Mouse (Mus musculus): ENCODE measurements at regions not wholly inside any gene's neighbourhood (a gene's known extent, or its start where the extent isn't known, plus 50 kb on each side); places are given as distances from the start of the nearest gene placed in this dataset.
"Not testable (repeated sequence)": the region's sequence is repeated elsewhere in the genome, so short reads cannot be mapped to it uniquely, and the experiment has no call there.

GRCm38 (mm10) chr2:114723971-114724666 lies 69.4 kb upstream of the Dph6 start:
- H3K4me1 ChIP-seq (ENCODE audit: control insufficient read depth, insufficient read depth, low read length): no peaks in the 10 kb centered on the region
- WGBS: 66% methylated on average over 6 of the region's 6 CpGs
- H3K4me2 ChIP-seq (ENCODE audit: low read depth): no peak overlapping the region
- H3K36me3 ChIP-seq (ENCODE audit: control insufficient read depth, insufficient read depth, low read length): no peaks in the 10 kb centered on the region
- no peaks in the 10 kb centered on the region for H3K27me3 ChIP-seq (ENCODE audit: control insufficient read depth, insufficient read depth, low read length)
- ATAC-seq (ENCODE audit: insufficient read depth, low FRiP score, low TSS enrichment): no peak
- H3K9me3 ChIP-seq (ENCODE audit: control insufficient read depth, low read length): no peaks in the 10 kb centered on the region
- no peak for DNase-seq (ENCODE audit: low spot score)
- H3K27ac ChIP-seq (ENCODE audit: low read depth, low read length): no peak overlapping the region
- no peak overlapping the region for H3K4me3 ChIP-seq (ENCODE audit: low read depth, low read length)
- no peak overlapping the region for H3K9ac ChIP-seq (ENCODE audit: low read length)

GRCm38 (mm10) chr2:114727197-114727596 lies 72.4 kb upstream of the Dph6 start:
- Histone ChIP-seq H3K4me2 (ENCODE audit: low read depth) (no peak overlapping the region), H3K9me3 (ENCODE audit: control insufficient read depth, low read length) (no peaks in the 10 kb centered on the region), H3K4me3 (ENCODE audit: low read depth, low read length) (no peak overlapping the region), H3K27ac (ENCODE audit: low read depth, low read length) (no peak overlapping the region), H3K9ac (ENCODE audit: low read length) (no peak overlapping the region), H3K36me3 (ENCODE audit: control insufficient read depth, insufficient read depth, low read length) (no peaks in the 10 kb centered on the region), H3K4me1 (ENCODE audit: control insufficient read depth, insufficient read depth, low read length) (no peaks in the 10 kb centered on the region), H3K27me3 (ENCODE audit: control insufficient read depth, insufficient read depth, low read length) (no peaks in the 10 kb centered on the region)
- DNase-seq (ENCODE audit: low spot score) (no peak), ATAC-seq (ENCODE audit: insufficient read depth, low FRiP score, low TSS enrichment) (no peak)
- WGBS: 96% methylated on average over 1 of the region's 1 CpGs

GRCm38 (mm10) chr2:114734861-114735569 lies 80.3 kb upstream of the Dph6 start:
- Histone ChIP-seq H3K36me3 (ENCODE audit: control insufficient read depth, insufficient read depth, low read length) (no peaks in the 10 kb centered on the region), H3K4me3 (ENCODE audit: low read depth, low read length) (no peak overlapping the region), H3K4me2 (ENCODE audit: low read depth) (no peak overlapping the region), H3K9me3 (ENCODE audit: control insufficient read depth, low read length) (no peaks in the 10 kb centered on the region), H3K4me1 (ENCODE audit: control insufficient read depth, insufficient read depth, low read length) (no peaks in the 10 kb centered on the region), H3K27ac (ENCODE audit: low read depth, low read length) (no peak overlapping the region), H3K27me3 (ENCODE audit: control insufficient read depth, insufficient read depth, low read length) (no peaks in the 10 kb centered on the region), H3K9ac (ENCODE audit: low read length) (no peak overlapping the region)
- ATAC-seq (ENCODE audit: insufficient read depth, low FRiP score, low TSS enrichment) (no peak), DNase-seq (ENCODE audit: low spot score) (no peak)
- WGBS: 75% methylated on average over 4 of the region's 4 CpGs

- Histone ChIP-seq H3K27ac (ENCODE audit: low read depth, low read length) (no peak overlapping the region), H3K4me1 (ENCODE audit: control insufficient read depth, insufficient read depth, low read length) (no peaks in the 10 kb centered on the region), H3K36me3 (ENCODE audit: control insufficient read depth, insufficient read depth, low read length) (no peaks in the 10 kb centered on the region), H3K4me2 (ENCODE audit: low read depth) (no peak overlapping the region), H3K27me3 (ENCODE audit: control insufficient read depth, insufficient read depth, low read length) (no peaks in the 10 kb centered on the region), H3K9me3 (ENCODE audit: control insufficient read depth, low read length) (no peaks in the 10 kb centered on the region), H3K4me3 (ENCODE audit: low read depth, low read length) (no peak overlapping the region), H3K9ac (ENCODE audit: low read length) (no peak overlapping the region)
- 83% methylated on average over 11 of the region's 11 CpGs for WGBS
- ATAC-seq (ENCODE audit: insufficient read depth, low FRiP score, low TSS enrichment): no peak
- DNase-seq (ENCODE audit: low spot score): no peak
These were observed 84.9 kb upstream of the Dph6 start for GRCm38 (mm10) chr2:114739421-114740212.

GRCm38 (mm10) chr2:114763276-114763675 lies 108.5 kb upstream of the Dph6 start:
- no peaks in the 10 kb centered on the region for H3K36me3 ChIP-seq (ENCODE audit: control insufficient read depth, insufficient read depth, low read length)
- H3K9me3 ChIP-seq (ENCODE audit: control insufficient read depth, low read length): no peaks in the 10 kb centered on the region
- WGBS: 57% methylated on average over 4 of the region's 4 CpGs
- no peak for ATAC-seq (ENCODE audit: insufficient read depth, low FRiP score, low TSS enrichment)
- no peak overlapping the region for H3K4me3 ChIP-seq (ENCODE audit: low read depth, low read length)
- no peak overlapping the region for H3K27ac ChIP-seq (ENCODE audit: low read depth, low read length)
- H3K4me1 ChIP-seq (ENCODE audit: control insufficient read depth, insufficient read depth, low read length): no peaks in the 10 kb centered on the region
- H3K9ac ChIP-seq (ENCODE audit: low read length): no peak overlapping the region
- H3K27me3 ChIP-seq (ENCODE audit: control insufficient read depth, insufficient read depth, low read length): no peaks in the 10 kb centered on the region
- no peak overlapping the region for H3K4me2 ChIP-seq (ENCODE audit: low read depth)
- DNase-seq (ENCODE audit: low spot score): no peak

- ATAC-seq (ENCODE audit: insufficient read depth, low FRiP score, low TSS enrichment); H3K9ac ChIP-seq (ENCODE audit: low read length); DNase-seq (ENCODE audit: low spot score); H3K4me1 ChIP-seq (ENCODE audit: control insufficient read depth, insufficient read depth, low read length); H3K4me2 ChIP-seq (ENCODE audit: low read depth); H3K4me3 ChIP-seq (ENCODE audit: low read depth, low read length); H3K27me3 ChIP-seq (ENCODE audit: control insufficient read depth, insufficient read depth, low read length); H3K27ac ChIP-seq (ENCODE audit: low read depth, low read length); H3K36me3 ChIP-seq (ENCODE audit: control insufficient read depth, insufficient read depth, low read length); H3K9me3 ChIP-seq (ENCODE audit: control insufficient read depth, low read length): not testable (repeated sequence)
- 94% methylated on average over 6 of the region's 6 CpGs for WGBS
These were observed 119.0 kb upstream of the Dph6 start for GRCm38 (mm10) chr2:114773723-114774122.

GRCm38 (mm10) chr2:114774278-114774677 lies 119.5 kb upstream of the Dph6 start:
- Histone ChIP-seq H3K27me3 (ENCODE audit: control insufficient read depth, insufficient read depth, low read length) (no peaks in the 10 kb centered on the region), H3K9me3 (ENCODE audit: control insufficient read depth, low read length) (no peaks in the 10 kb centered on the region), H3K36me3 (ENCODE audit: control insufficient read depth, insufficient read depth, low read length) (no peaks in the 10 kb centered on the region), H3K4me3 (ENCODE audit: low read depth, low read length) (no peak overlapping the region), H3K9ac (ENCODE audit: low read length) (no peak overlapping the region), H3K27ac (ENCODE audit: low read depth, low read length) (no peak overlapping the region), H3K4me2 (ENCODE audit: low read depth) (no peak overlapping the region), H3K4me1 (ENCODE audit: control insufficient read depth, insufficient read depth, low read length) (no peaks in the 10 kb centered on the region)
- no peak for ATAC-seq (ENCODE audit: insufficient read depth, low FRiP score, low TSS enrichment)
- no peak for DNase-seq (ENCODE audit: low spot score)
- WGBS: 90% methylated on average over 3 of the region's 3 CpGs

GRCm38 (mm10) chr2:114775532-114775931 lies 120.8 kb upstream of the Dph6 start:
- 70% methylated on average over 2 of the region's 2 CpGs for WGBS
- H3K36me3 ChIP-seq (ENCODE audit: control insufficient read depth, insufficient read depth, low read length): no peaks in the 10 kb centered on the region
- H3K4me1 ChIP-seq (ENCODE audit: control insufficient read depth, insufficient read depth, low read length): no peaks in the 10 kb centered on the region
- H3K27me3 ChIP-seq (ENCODE audit: control insufficient read depth, insufficient read depth, low read length): no peaks in the 10 kb centered on the region
- H3K27ac ChIP-seq (ENCODE audit: low read depth, low read length): no peak overlapping the region
- H3K9ac ChIP-seq (ENCODE audit: low read length): no peak overlapping the region
- ATAC-seq (ENCODE audit: insufficient read depth, low FRiP score, low TSS enrichment) (no peak), DNase-seq (ENCODE audit: low spot score) (no peak)
- no peaks in the 10 kb centered on the region for H3K9me3 ChIP-seq (ENCODE audit: control insufficient read depth, low read length)
- H3K4me2 ChIP-seq (ENCODE audit: low read depth): no peak overlapping the region
- H3K4me3 ChIP-seq (ENCODE audit: low read depth, low read length): no peak overlapping the region

Measured in neural tube, embryonic 11.5 days (tissue).